Mouse (Mus musculus) E14TG2a.4 (cell line): Measurements from ENCODE around the gene Trim2.

Experiments used
- CTCF ChIP-seq: conservative IDR thresholded peaks from 2 replicates; pipeline ENCODE4 v1.5.1; 2014; ENCODE audit warnings: low read length
- NANOG ChIP-seq: IDR thresholded peaks from 2 replicates; pipeline ENCODE4 v1.6.1; 2014; ENCODE audit warnings: borderline replicate concordance, low read length, mixed read lengths
- POU5F1 ChIP-seq: IDR thresholded peaks from 2 replicates; pipeline ENCODE4 v1.6.1; 2014; ENCODE audit warnings: low read length, borderline replicate concordance

GRCm38 (mm10) chr3:84214501-84214900 lies 92.2 kb downstream of the Trim2 start:
- TF ChIP-seq CTCF (no peak), POU5F1 (no peak), NANOG (no peak)
